Mouse (Mus musculus) hindbrain, embryonic 15.5 days (tissue): Measurements from ENCODE around the gene Iqcm. TPM values are rescaled to one million over a fixed set of nuclear protein-coding genes. Genes with fewer than 3 reads are reported as not detected.
"Not testable (repeated sequence)": the region's sequence is repeated elsewhere in the genome, so short reads cannot be mapped to it uniquely, and the experiment has no call there.

ENCODE experiments used
- ATAC-seq: fragments of 200-750 bp; cut with Nextera tagmentation; 2 replicates; pipeline ENCODE4 v1.8.0; 2017; ENCODE audit warnings: low read depth, moderate number of reproducible peaks, moderate TSS enrichment; ENCODE audit not compliant: low FRiP score
- H3K27ac ChIP-seq: fragments of 300-500 bp; sonication (generic); replicated peaks from 2 replicates; pipeline ENCODE4 v1.5.1; 2015; ENCODE audit warnings: mild to moderate bottlenecking, inconsistent platforms
- H3K27me3 ChIP-seq: fragments of 300-500 bp; sonication (generic); 2 replicates; pipeline ENCODE4 v1.6.1; 2015; ENCODE audit warnings: control low read depth, inconsistent platforms
- H3K36me3 ChIP-seq: fragments of 300-500 bp; sonication (generic); 2 replicates; pipeline ENCODE4 v1.6.1; 2015; ENCODE audit warnings: control low read depth, inconsistent platforms
- H3K4me1 ChIP-seq: fragments of 300-500 bp; sonication (generic); replicated peaks from 2 replicates; pipeline ENCODE4 v1.6.1; 2015; ENCODE audit warnings: control low read depth, inconsistent platforms
- H3K4me2 ChIP-seq: fragments of 300-500 bp; sonication (generic); 2 replicates; pipeline ENCODE4 v1.6.1; 2015; ENCODE audit warnings: moderate library complexity, mild to moderate bottlenecking, inconsistent platforms
- H3K4me3 ChIP-seq: fragments of 300-500 bp; sonication (generic); 2 replicates; pipeline ENCODE4 v1.5.1; 2015; ENCODE audit warnings: mild to moderate bottlenecking, inconsistent platforms
- H3K9ac ChIP-seq: fragments of 300-500 bp; sonication (generic); 2 replicates; pipeline ENCODE4 v1.6.1; 2015; ENCODE audit warnings: inconsistent platforms
- H3K9me3 ChIP-seq: fragments of 300-500 bp; sonication (generic); 2 replicates; pipeline ENCODE4 v1.6.1; 2016; ENCODE audit warnings: control low read depth, inconsistent platforms
- WGBS: fragments of 180-500 bp; shearing (Covaris S2); methylation state at CpG from one replicate; pipeline ENCODE4 v1.1.7; 2015; 5-methylcytosine and 5-hydroxymethylcytosine counted together
- polyA plus RNA-seq: library from polyadenylated mRNA; unstranded; fragments of >200 nt; fragmentation: Nextera tagmentation; extraction: Ambion mirVana; gene quantifications from 2 replicates; pipeline ENCODE4 v1.2.1, GENCODE M21; 2015

Gene Iqcm
- polyA plus RNA-seq: 0.10 TPM in 1 of 2 replicates, not detected in the other

DNA sequence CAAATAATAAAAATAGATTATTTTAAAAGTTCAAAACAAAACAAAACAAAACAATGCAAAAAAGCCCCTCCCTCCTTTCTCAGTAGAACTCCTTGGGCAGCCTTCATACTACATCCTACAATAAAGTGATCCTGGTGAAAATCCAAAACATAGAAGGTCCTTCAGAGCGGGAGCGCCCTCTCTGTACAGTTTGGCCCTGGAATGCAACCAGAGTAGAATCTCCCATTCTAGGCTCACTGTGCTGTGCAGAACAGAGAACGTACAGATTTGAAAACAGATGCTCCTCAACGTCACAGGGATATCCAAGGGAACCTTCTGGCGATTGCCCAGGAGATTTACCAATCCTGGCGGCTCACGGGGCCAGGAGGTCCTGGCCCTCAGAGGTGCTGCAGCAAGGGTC is at the start of gene Iqcm:
TSS of gene Iqcm (plus strand) at position 301 of the 400 bp plus-strand sequence.
- no peak for ATAC-seq
- Histone ChIP-seq H3K27me3 (no peaks in the 10 kb centered on the region), H3K27ac (no peak within 1 kb of the TSS), H3K36me3 (no peaks in the 10 kb centered on the region), H3K9me3 (no peaks in the 10 kb centered on the region), H3K4me1 (no peaks in the 10 kb centered on the region), H3K4me2 (no peak within 1 kb of the TSS), H3K9ac (no peak within 1 kb of the TSS), H3K4me3 (no peak within 1 kb of the TSS)
- 92% methylated on average over 7 of the region's 7 CpGs for WGBS

DNA sequence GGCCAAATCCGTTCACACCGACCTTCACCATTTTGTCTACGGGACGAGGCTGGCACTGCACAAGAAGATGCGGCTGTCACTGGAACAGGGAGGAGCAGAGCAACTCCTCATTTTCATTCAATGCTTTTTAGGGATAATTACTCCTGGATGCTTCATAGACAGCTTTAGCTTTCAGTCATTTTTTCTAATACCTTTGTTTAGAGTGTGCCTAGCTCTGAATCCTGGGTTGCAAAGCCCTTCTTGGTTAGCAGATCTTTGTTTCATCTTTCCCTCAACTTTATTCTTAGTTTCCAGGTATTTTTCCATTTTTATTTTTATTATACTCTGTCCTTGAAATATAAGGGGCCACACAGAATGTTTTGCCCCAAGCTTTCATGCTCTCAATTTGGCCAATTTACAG is 42.0 kb upstream of the Iqcm start, which contains the start of gene Gm10358:
TSS of gene Gm10358 (minus strand) at position 101 of the 400 bp plus-strand sequence.
- ATAC-seq: no peak
- no peaks in the 10 kb centered on the region for H3K9me3 ChIP-seq
- no peak within 1 kb of the TSS for H3K27ac ChIP-seq
- H3K36me3 ChIP-seq: no peaks in the 10 kb centered on the region
- no peak within 1 kb of the TSS for H3K9ac ChIP-seq
- H3K27me3 ChIP-seq: no peaks in the 10 kb centered on the region
- H3K4me2 ChIP-seq: no peak within 1 kb of the TSS
- WGBS: 97% methylated on average over 5 of the region's 5 CpGs
- H3K4me1 ChIP-seq: no peaks in the 10 kb centered on the region
- no peak within 1 kb of the TSS for H3K4me3 ChIP-seq

DNA sequence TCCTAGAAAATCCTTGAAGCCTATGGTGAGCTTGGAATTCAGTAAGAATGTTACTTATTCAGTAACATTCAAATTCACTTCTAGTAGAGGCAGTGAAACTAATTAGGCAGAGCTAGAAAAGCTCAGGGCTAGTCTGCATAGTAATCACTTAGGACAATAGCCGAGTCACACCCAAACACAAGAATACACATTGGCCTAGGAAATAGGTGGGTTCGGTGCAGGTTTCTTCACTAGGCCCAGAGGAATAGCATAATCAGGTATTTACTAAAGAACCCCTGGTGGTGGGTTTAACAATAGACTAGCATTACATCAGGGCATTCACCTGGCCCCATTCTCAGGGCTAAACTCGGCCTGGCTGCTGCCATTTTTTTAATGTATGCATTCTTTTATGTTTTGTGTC is 32.8 kb upstream of the Iqcm start:
- not testable (repeated sequence) for H3K4me1 ChIP-seq, ATAC-seq, H3K27me3 ChIP-seq, H3K4me2 ChIP-seq, H3K9ac ChIP-seq, H3K4me3 ChIP-seq, H3K27ac ChIP-seq, H3K9me3 ChIP-seq, H3K36me3 ChIP-seq
- 91% methylated on average over 3 of the region's 3 CpGs for WGBS

DNA sequence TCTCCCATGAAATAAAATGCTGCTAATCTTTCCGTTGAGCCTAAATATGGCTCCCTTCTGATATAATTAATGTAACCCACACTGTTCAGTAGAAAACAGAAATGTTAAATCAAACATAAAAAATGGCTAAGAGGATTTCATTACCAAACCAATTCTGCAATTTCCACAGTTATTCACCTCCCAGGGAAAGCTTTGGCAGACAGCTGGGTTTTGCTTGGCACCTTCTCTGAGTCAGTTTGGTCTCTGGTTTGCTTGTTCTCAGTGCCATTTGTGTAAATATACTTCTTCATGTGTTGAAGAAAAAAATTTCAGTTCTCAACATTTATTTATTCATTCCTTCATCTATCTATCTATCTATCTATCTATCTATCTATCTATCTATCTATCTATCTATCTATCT is 28.3 kb downstream of the Iqcm start:
- ATAC-seq: no peak
- H3K4me1 ChIP-seq: no peaks in the 10 kb centered on the region
- no peak overlapping the region for H3K4me3 ChIP-seq
- no peak overlapping the region for H3K4me2 ChIP-seq
- no peaks in the 10 kb centered on the region for H3K36me3 ChIP-seq
- H3K9me3 ChIP-seq: no peaks in the 10 kb centered on the region
- H3K27me3 ChIP-seq: no peaks in the 10 kb centered on the region
- WGBS: 78% methylated on average over 1 of the region's 1 CpGs
- no peak overlapping the region for H3K9ac ChIP-seq
- H3K27ac ChIP-seq: no peak overlapping the region

DNA sequence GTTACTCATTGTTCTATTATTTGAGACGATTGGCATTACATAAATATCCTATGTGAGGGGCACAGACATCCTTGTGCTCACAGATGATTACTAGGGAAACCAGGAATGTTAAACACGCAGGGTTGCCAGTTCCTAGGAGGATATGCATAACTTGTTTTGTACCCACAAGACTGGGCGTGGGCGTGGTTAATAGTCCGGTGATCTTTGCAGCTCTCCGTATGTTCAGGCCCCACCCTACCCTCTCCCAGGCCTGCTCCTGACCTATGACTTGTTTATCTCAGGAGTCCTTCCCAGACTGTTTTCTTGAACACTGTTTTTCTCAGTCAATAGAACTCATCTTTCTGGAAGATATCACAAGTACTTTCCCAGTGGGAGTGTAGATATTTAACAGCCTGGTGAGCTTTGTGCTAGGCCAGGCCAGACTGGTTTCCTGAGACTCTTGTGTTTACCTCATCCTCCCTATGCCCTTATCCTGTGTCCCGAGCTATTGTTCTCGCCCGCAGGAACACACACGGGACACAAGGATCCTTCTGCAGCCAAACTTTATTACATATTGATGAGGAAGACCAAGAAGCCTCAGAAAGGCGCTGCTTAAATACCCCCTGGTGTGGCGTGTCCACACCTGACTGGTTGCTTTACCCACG is 40.7 kb downstream of the Iqcm start:
- Histone ChIP-seq H3K9me3 (no peaks in the 10 kb centered on the region), H3K27ac (no peak overlapping the region), H3K9ac (no peak overlapping the region), H3K36me3 (no peaks in the 10 kb centered on the region), H3K27me3 (no peaks in the 10 kb centered on the region), H3K4me3 (no peak overlapping the region), H3K4me2 (no peak overlapping the region), H3K4me1 (no peaks in the 10 kb centered on the region)
- WGBS: 85% methylated on average over 13 of the region's 13 CpGs
- no peak for ATAC-seq

DNA sequence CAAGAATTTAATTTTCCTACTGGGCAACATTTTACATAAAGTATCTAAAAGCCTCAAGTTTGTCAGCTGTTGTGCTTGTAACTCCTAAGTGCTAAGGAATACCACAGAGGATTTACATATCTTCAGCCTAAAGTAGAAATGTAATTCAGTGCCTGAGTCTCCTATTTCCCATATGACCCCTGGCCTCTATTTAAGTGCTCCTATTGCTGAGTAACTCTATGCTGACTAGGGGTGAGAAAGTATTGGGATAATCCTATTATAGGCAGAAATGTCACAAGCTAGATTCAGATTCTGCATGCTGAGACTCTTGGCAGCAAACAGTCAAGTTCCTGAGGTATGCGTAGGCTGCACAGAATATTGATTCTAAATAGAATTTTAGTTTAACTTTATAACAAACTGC is 60.8 kb downstream of the Iqcm start:
- Histone ChIP-seq H3K4me1 (no peaks in the 10 kb centered on the region), H3K9me3 (no peaks in the 10 kb centered on the region), H3K9ac (no peak overlapping the region), H3K36me3 (no peaks in the 10 kb centered on the region), H3K4me2 (no peak overlapping the region), H3K4me3 (no peak overlapping the region), H3K27me3 (no peaks in the 10 kb centered on the region), H3K27ac (no peak overlapping the region)
- 82% methylated on average over 1 of the region's 1 CpGs for WGBS
- ATAC-seq: no peak

DNA sequence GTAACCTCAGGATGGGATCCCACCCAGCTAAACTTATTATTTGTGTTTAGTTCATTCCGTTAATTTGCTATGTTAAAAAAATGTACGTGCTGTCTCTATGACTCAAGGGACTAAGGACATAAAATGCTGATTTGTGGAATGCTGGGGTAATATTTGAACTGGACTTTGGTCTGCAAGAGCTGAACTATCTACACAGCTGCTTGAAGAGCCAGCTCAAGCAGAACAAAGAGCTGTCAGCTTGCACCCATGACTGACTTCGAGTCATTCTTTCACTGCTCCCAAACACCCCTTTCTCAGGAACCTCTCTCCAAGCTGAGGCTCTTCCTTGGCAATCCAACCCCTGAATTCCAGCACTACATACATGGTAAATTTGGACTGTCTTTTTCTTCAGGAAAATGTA is 65.3 kb downstream of the Iqcm start:
- H3K36me3 ChIP-seq: no peaks in the 10 kb centered on the region
- H3K9ac ChIP-seq: no peak overlapping the region
- no peak overlapping the region for H3K27ac ChIP-seq
- H3K4me3 ChIP-seq: no peak overlapping the region
- no peaks in the 10 kb centered on the region for H3K4me1 ChIP-seq
- 86% methylated on average over 3 of the region's 3 CpGs for WGBS
- no peak for ATAC-seq
- no peak overlapping the region for H3K4me2 ChIP-seq
- no peaks in the 10 kb centered on the region for H3K27me3 ChIP-seq
- no peaks in the 10 kb centered on the region for H3K9me3 ChIP-seq

DNA sequence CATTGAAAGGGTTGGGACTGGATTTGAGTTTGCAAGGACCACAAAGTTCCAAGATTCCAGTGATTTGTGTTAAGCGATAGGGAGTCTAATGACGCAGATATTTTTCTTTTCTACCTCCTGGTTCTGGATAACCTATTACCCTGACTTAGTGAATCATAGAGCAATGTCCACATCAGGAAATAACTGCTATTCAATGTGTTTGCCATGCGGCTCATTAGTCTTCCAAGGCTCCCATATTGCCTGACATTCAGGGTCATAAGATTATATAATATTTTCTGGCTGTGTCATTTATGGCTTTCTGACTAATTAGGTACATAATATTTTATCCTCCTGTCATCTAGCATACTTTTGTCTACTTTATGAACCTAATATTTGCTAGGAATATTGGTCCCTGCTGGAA is 100.8 kb downstream of the Iqcm start:
- Histone ChIP-seq H3K4me1 (no peaks in the 10 kb centered on the region), H3K4me3 (no peak overlapping the region), H3K4me2 (no peak overlapping the region), H3K36me3 (no peaks in the 10 kb centered on the region), H3K9ac (no peak overlapping the region), H3K27ac (no peak overlapping the region), H3K9me3 (no peaks in the 10 kb centered on the region), H3K27me3 (no peaks in the 10 kb centered on the region)
- ATAC-seq: no peak
- WGBS: 96% methylated on average over 3 of the region's 3 CpGs

DNA sequence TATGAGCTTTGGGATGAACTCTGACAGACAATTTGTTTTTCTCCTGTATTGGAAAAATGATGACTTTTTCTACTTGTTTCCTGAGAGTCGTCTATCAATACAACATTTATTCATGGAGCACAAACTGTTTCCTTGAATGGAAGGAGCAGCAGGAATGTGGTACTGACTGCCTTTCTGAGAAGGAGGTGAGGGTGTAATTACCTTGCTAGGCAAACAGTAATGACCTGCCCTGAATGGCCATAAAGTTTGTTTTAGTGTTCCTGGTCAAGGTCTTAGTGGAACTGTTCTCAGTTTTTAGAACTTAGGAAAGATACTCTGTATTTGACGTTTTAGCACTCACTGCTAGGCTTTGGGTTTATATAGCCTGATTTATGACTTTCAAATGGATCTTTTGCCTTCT is 147.8 kb downstream of the Iqcm start:
- H3K27ac ChIP-seq: no peak overlapping the region
- H3K27me3 ChIP-seq: no peaks in the 10 kb centered on the region
- WGBS: 84% methylated on average over 2 of the region's 2 CpGs
- no peak overlapping the region for H3K9ac ChIP-seq
- no peak for ATAC-seq
- H3K4me3 ChIP-seq: no peak overlapping the region
- H3K4me1 ChIP-seq: no peaks in the 10 kb centered on the region
- H3K36me3 ChIP-seq: no peaks in the 10 kb centered on the region
- no peak overlapping the region for H3K4me2 ChIP-seq
- no peaks in the 10 kb centered on the region for H3K9me3 ChIP-seq

DNA sequence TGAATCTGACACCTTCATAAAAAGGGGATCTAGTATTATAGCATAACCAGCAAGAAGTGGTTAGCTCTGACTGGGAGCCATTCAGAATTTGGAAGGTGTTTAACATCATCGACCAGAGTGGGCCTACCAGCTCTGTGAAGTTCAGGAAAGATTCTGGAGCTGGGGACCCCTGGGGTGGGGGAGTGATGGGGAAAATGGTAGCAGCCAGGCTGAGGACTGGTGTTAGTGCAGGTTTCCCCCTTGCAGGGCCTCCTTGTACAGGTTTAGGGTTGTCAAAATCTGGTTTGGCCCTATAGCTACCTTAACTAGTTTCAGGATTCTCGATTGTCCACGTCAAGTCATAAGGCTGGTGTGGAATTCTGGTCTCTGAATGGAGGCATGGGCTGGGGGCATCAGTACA is 194.5 kb downstream of the Iqcm start:
- H3K9me3 ChIP-seq: no peaks in the 10 kb centered on the region
- no peaks in the 10 kb centered on the region for H3K4me1 ChIP-seq
- H3K4me2 ChIP-seq: no peak overlapping the region
- H3K27me3 ChIP-seq: no peaks in the 10 kb centered on the region
- no peak overlapping the region for H3K9ac ChIP-seq
- H3K4me3 ChIP-seq: no peak overlapping the region
- no peak for ATAC-seq
- 93% methylated on average over 3 of the region's 3 CpGs for WGBS
- H3K27ac ChIP-seq: no peak overlapping the region
- no peaks in the 10 kb centered on the region for H3K36me3 ChIP-seq

DNA sequence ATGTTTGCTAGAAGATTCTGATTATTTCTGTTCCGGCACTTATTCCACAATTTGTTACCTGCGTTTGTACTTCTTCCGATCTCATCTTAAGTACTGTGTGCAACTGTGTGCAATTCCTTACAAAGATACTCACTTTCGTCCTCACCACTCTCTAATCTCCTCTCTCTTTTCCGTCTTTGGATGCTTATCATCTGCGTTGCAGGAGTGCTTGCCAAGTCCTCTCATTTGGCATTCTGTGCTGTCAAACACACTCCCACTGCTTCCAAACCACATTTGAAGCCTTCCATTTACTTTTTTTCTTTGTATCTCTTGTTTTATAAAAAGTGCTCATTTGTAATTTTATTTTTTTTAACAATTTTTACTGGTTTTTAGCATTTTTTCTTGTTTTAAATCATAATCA is 210.8 kb downstream of the Iqcm start:
- no peak overlapping the region for H3K4me2 ChIP-seq
- no peak overlapping the region for H3K4me3 ChIP-seq
- ATAC-seq: no peak
- H3K9ac ChIP-seq: no peak overlapping the region
- H3K36me3 ChIP-seq: no peaks in the 10 kb centered on the region
- no peak overlapping the region for H3K27ac ChIP-seq
- no peaks in the 10 kb centered on the region for H3K9me3 ChIP-seq
- WGBS: 82% methylated on average over 6 of the region's 6 CpGs
- H3K27me3 ChIP-seq: no peaks in the 10 kb centered on the region
- no peaks in the 10 kb centered on the region; the same call in 1 of the 2 replicates for H3K4me1 ChIP-seq

DNA sequence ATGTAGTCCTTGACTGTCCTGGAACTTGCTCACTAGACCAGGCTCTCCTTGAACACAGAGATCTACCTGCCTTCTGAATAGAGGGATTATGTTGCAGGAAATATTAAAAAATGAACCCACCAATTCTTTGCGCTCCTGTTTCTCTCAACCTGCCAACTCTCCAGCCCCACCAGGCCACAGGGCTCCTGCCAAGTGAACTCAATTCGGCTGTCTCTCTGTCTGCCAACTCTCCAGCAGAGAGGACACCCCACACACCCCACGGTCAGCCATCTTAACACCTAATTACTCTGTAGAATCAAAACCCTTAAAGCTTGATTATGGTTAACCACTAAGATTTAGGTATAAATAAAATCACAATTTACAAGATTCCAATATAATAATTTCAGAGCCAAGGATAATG is 298.1 kb downstream of the Iqcm start:
- no peak overlapping the region for H3K4me3 ChIP-seq

DNA sequence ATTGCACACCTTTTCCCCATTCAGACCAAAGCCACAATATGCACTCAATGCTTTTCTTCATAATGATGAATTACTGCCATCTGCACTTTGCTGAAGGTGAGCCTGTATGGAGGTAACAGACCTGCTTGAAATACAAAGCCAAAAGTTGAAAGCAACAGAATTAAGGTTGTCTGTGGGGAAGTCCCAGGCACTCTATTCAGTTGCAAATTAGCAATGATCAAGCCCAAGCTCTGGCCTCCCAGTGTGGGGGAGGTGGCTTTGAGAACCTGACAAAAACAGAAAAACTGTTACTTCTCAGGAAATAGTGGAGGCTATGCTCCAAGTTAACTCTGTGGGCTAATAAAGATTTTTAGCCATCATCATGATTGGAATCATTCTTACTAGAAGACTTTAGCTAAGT is 307.1 kb downstream of the Iqcm start:
- Histone ChIP-seq H3K9me3 (no peaks in the 10 kb centered on the region), H3K4me2 (no peak overlapping the region), H3K9ac (no peak overlapping the region), H3K27ac (no peak overlapping the region), H3K27me3 (no peaks in the 10 kb centered on the region), H3K4me3 (no peak overlapping the region), H3K4me1 (no peaks in the 10 kb centered on the region), H3K36me3 (no peaks in the 10 kb centered on the region)
- no peak for ATAC-seq

More for the DNA sequence above, 298.1 kb downstream of the Iqcm start:
- no peaks in the 10 kb centered on the region for H3K4me1 ChIP-seq
- ATAC-seq: no peak
- no peak overlapping the region for H3K9ac ChIP-seq
- H3K4me2 ChIP-seq: no peak overlapping the region
- no peaks in the 10 kb centered on the region for H3K27me3 ChIP-seq
- H3K9me3 ChIP-seq: no peaks in the 10 kb centered on the region
- H3K27ac ChIP-seq: no peak overlapping the region
- H3K36me3 ChIP-seq: no peaks in the 10 kb centered on the region
- 80% methylated on average over 3 of the region's 3 CpGs for whole genome bisulfite sequencing
